Mouse (Mus musculus): ENCODE measurements at regions not wholly inside any gene's neighbourhood (a gene's known extent, or its start where the extent isn't known, plus 50 kb on each side); places are given as distances from the start of the nearest gene placed in this dataset.

DNA sequence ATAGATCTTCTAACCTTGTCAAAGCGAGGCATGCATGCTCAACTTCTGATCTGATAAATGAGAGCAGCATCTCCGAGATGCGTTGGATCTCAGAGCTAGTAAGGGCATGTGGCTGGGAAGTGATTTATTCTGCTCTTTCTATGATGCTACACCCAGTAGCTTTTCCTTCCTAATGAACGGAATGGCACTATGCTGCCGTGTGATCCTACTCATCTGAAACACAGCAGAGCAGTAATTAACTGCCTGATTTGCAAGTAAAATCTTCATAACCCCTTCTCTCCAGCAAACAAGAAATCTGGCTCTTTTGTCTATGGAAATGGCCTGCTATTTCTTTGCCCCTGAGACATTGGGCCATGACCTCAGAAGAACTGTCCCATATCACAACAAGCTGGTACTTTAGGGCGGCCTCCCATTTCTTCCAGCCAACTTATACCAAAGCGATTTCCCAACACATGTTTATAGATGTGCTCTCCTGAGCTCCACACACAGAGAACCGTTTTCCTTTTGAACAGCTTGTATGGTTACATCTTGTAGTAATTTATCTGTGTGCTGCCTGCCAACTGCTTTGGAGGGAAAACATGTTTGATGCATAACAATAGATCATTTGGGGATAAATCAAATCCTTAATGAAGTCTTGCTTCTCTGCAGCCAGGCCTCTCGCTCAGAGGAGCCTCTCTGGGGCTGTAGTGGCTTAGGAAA is 144.6 kb downstream of the Pah start:
- TF ChIP-seq ZNF384 (IDR thresholded peaks at IDR 0.05; ENCODE audit: low read depth, low read length) (no peak), CHD2 (IDR thresholded peaks at IDR 0.05; ENCODE audit: low read depth, low read length) (no peak), HCFC1 (IDR thresholded peaks at IDR 0.05; ENCODE audit: borderline replicate concordance, insufficient read depth, low read length) (no peak), ZC3H11A (IDR thresholded peaks at IDR 0.05; ENCODE audit: borderline replicate concordance, low read depth, low read length) (no peak), MAFK (IDR thresholded peaks at IDR 0.05; ENCODE audit: insufficient read depth, low read depth, low read length) (no peak)
- no peak for DNase-seq (ENCODE audit: low read depth, low spot score)
- in situ Hi-C loops (cut with MboI; ENCODE audit: low sequenced_read_pairs in 2 of 2, unreplicated experiment in 2 of 2): no loop called here

DNA sequence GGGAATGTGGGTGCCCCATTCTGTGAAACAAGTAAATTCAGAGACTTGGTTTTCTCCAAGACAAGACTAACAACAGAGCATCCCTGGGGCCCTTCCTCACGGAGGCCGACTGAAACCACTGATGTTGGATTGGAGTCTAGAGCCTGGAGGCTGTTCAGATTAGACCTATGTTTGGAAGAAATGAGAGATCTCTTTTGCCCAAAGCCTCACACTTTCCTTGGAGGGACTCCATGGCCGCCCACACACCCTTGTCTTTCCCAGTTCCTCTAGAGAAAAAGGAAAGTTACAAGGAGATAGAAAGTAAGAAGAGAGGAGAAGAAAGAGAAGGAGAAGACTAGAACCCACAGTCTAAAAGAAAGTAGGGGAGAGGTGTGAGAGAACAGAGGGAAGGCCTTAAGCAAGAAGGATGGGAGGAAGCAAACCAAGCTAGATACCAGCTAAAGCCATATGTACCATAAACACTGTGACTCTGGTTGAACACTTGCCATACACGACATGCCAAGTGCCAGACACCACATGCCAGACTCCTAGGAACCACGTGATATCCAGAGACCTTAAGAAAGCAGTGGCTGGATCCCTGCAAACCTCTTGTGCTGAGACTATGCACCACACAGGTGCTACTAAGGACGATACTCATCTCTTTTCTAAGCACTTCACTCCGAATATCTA is 145.3 kb downstream of the Pah start:
- Histone ChIP-seq H3K27ac (ENCODE audit: insufficient read depth, low read depth, low read length, poor library complexity, severe bottlenecking) (no peak overlapping the region), H3K4me1 (ENCODE audit: control insufficient read depth in 2 of 2, insufficient read depth in 2 of 2, low read length in 2 of 2, poor library complexity in 1 of 2) (no peaks in the 10 kb centered on the region), H3K36me3 (ENCODE audit: control insufficient read depth, insufficient read depth, low read length, poor library complexity, severe bottlenecking) (no peaks in the 10 kb centered on the region), H3K4me3 (ENCODE audit: insufficient read depth in 1 of 2, low read depth in 1 of 2, low read length in 2 of 2, poor library complexity in 1 of 2, severe bottlenecking in 1 of 2) (no peak overlapping the region), H3K9ac (ENCODE audit: insufficient read depth, low read depth, low read length, poor library complexity, severe bottlenecking) (no peak overlapping the region), H3K9me3 (ENCODE audit: control insufficient read depth, insufficient read depth, low read depth, low read length) (no peaks in the 10 kb centered on the region)
- no peak for TF ChIP-seq HCFC1 (IDR thresholded peaks at IDR 0.05; ENCODE audit: borderline replicate concordance, insufficient read depth, low read length)
- no peak for TF ChIP-seq ZNF384 (IDR thresholded peaks at IDR 0.05; ENCODE audit: low read depth, low read length)
- TF ChIP-seq MAFK (IDR thresholded peaks at IDR 0.05; ENCODE audit: insufficient read depth, low read depth, low read length): no peak
- no peak for TF ChIP-seq ZC3H11A (IDR thresholded peaks at IDR 0.05; ENCODE audit: borderline replicate concordance, low read depth, low read length)
- TF ChIP-seq CHD2 (IDR thresholded peaks at IDR 0.05; ENCODE audit: low read depth, low read length): no peak
- DNase-seq (ENCODE audit: low read depth, low spot score): no peak
- in situ Hi-C loops (cut with MboI; ENCODE audit: low sequenced_read_pairs in 2 of 2, unreplicated experiment in 2 of 2): no loop called here

More for the DNA sequence above, 144.6 kb downstream of the Pah start:
- Histone ChIP-seq H3K36me3 (ENCODE audit: control insufficient read depth, insufficient read depth, low read length, poor library complexity, severe bottlenecking) (no peaks in the 10 kb centered on the region), H3K9ac (ENCODE audit: insufficient read depth, low read depth, low read length, poor library complexity, severe bottlenecking) (no peak overlapping the region), H3K4me1 (ENCODE audit: control insufficient read depth in 2 of 2, insufficient read depth in 2 of 2, low read length in 2 of 2, poor library complexity in 1 of 2) (no peaks in the 10 kb centered on the region), H3K27ac (ENCODE audit: insufficient read depth, low read depth, low read length, poor library complexity, severe bottlenecking) (no peak overlapping the region), H3K9me3 (ENCODE audit: control insufficient read depth, insufficient read depth, low read depth, low read length) (no peaks in the 10 kb centered on the region), H3K4me3 (ENCODE audit: insufficient read depth in 1 of 2, low read depth in 1 of 2, low read length in 2 of 2, poor library complexity in 1 of 2, severe bottlenecking in 1 of 2) (no peak overlapping the region)

- Histone ChIP-seq H3K4me3 (ENCODE audit: insufficient read depth in 1 of 2, low read depth in 1 of 2, low read length in 2 of 2, poor library complexity in 1 of 2, severe bottlenecking in 1 of 2) (no peak overlapping the region), H3K9me3 (ENCODE audit: control insufficient read depth, insufficient read depth, low read depth, low read length) (no peaks in the 10 kb centered on the region), H3K27ac (ENCODE audit: insufficient read depth, low read depth, low read length, poor library complexity, severe bottlenecking) (no peak overlapping the region), H3K36me3 (ENCODE audit: control insufficient read depth, insufficient read depth, low read length, poor library complexity, severe bottlenecking) (no peaks in the 10 kb centered on the region), H3K4me1 (ENCODE audit: control insufficient read depth in 2 of 2, insufficient read depth in 2 of 2, low read length in 2 of 2, poor library complexity in 1 of 2) (no peaks in the 10 kb centered on the region), H3K9ac (ENCODE audit: insufficient read depth, low read depth, low read length, poor library complexity, severe bottlenecking) (no peak overlapping the region)
- in situ Hi-C loops (cut with MboI; ENCODE audit: low sequenced_read_pairs in 2 of 2, unreplicated experiment in 2 of 2): no loop called here
- TF ChIP-seq ZC3H11A (IDR thresholded peaks at IDR 0.05; ENCODE audit: borderline replicate concordance, low read depth, low read length) (no peak), ZNF384 (IDR thresholded peaks at IDR 0.05; ENCODE audit: low read depth, low read length) (no peak)
- DNase-seq (ENCODE audit: low read depth, low spot score): no peak
Observed at GRCm38 (mm10) chr10:87667651-87668140, 146.1 kb downstream of the Pah start.

DNA sequence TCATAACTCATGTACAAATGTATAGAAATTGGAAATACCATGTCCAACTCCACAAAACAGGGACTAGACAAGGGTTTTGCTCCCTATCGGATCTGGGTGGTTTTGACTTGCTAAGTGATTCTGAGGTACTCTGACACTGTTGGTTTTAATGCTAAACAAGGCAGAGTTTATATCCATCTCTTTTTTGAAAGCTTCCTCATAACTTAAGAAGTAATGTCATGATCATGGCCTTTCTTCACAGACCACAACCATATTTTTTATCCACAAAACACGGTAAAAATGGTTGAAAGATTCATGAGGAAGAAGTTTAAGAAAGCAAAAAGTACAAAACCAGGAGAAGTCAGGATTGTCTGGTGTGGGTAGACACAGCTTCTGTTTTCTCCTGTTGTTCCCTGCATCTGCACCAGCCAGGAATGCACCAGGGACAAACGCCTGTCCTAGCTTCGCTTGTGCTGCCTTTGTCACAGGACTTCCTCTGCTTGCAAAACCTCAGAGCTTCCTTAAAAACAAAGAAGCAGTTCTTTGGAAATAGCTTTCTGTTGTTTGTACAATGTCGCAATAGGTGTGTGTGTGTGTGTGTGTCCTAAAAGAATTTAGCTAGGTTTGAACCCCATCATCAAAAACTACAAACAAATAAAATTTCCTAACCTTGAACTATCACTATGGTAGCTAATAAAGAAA is 153.3 kb downstream of the Pah start:
- no peak for DNase-seq (ENCODE audit: low read depth, low spot score)
- Histone ChIP-seq H3K27ac (ENCODE audit: insufficient read depth, low read depth, low read length, poor library complexity, severe bottlenecking) (no peak overlapping the region), H3K9ac (ENCODE audit: insufficient read depth, low read depth, low read length, poor library complexity, severe bottlenecking) (no peak overlapping the region), H3K4me1 (ENCODE audit: control insufficient read depth in 2 of 2, insufficient read depth in 2 of 2, low read length in 2 of 2, poor library complexity in 1 of 2) (no peaks in the 10 kb centered on the region), H3K4me3 (ENCODE audit: insufficient read depth in 1 of 2, low read depth in 1 of 2, low read length in 2 of 2, poor library complexity in 1 of 2, severe bottlenecking in 1 of 2) (no peak overlapping the region), H3K36me3 (ENCODE audit: control insufficient read depth, insufficient read depth, low read length, poor library complexity, severe bottlenecking) (no peaks in the 10 kb centered on the region), H3K9me3 (ENCODE audit: control insufficient read depth, insufficient read depth, low read depth, low read length) (no peaks in the 10 kb centered on the region)
- TF ChIP-seq ZC3H11A (IDR thresholded peaks at IDR 0.05; ENCODE audit: borderline replicate concordance, low read depth, low read length) (no peak), MAFK (IDR thresholded peaks at IDR 0.05; ENCODE audit: insufficient read depth, low read depth, low read length) (no peak), CHD2 (IDR thresholded peaks at IDR 0.05; ENCODE audit: low read depth, low read length) (no peak), ZNF384 (IDR thresholded peaks at IDR 0.05; ENCODE audit: low read depth, low read length) (no peak), HCFC1 (IDR thresholded peaks at IDR 0.05; ENCODE audit: borderline replicate concordance, insufficient read depth, low read length) (no peak)
- in situ Hi-C loops (cut with MboI; ENCODE audit: low sequenced_read_pairs in 2 of 2, unreplicated experiment in 2 of 2): no loop called here

Data from ES-E14 (cell line).